Mouse (Mus musculus) gastrocnemius, postnatal 4 days (tissue): ENCODE results near the gene Pygb. TPM values are rescaled to one million over a fixed set of nuclear protein-coding genes. Genes with fewer than 3 reads are reported as not detected.

Experiments
- DNase-seq, 2 experiments: peaks; one replicate each; pipeline ENCODE4 v3.0.0; 2021 to 2022; ENCODE audit warnings: low spot score in 2 of 2, mixed read lengths in 2 of 2
- total RNA-seq, 2 experiments: library from RNA; stranded (reverse); gene quantifications; 2 replicates each; pipeline ENCODE4 v1.2.3; 2021

Pygb gene
- total RNA-seq, 2 experiments from 2014 or later = 32.0 to 34.0 TPM

DNA sequence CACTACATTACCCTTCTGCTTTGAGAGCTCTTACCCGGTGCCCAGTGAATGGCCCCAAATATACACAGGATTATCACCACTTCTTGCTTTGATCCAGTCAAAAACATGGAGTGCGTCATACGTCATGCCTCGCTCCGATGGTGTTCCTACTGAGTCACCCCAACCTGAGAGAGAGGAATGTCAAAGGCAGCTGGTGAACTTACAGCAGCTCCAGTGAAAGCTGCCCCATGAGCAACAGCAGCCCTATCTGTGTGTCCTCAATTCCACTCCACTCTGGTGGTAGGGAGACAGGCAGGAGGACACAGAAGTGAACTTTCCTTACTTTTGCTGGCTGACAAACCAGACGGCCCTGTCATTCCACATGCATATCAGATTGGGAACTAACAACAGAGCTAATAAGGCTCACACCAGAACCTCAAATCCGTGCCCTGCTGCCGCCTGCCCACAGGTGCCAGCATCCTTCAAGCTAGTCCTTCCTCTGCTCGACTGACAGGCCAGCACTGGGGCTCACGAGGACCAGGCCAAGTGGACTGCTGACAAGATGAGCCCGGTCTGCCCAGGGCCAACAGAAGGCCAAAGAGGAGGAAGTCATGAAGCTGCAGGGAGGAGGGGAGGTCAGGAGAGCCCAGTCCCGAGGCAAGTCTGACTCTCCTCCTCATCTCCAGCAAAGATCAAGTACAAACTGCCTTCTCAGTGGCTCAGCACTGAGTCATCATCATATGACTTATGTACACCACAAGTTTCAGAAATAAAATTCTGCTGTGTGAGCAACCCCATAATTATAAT is 53.3 kb downstream of the Pygb start:
- no peak for DNase-seq

DNA sequence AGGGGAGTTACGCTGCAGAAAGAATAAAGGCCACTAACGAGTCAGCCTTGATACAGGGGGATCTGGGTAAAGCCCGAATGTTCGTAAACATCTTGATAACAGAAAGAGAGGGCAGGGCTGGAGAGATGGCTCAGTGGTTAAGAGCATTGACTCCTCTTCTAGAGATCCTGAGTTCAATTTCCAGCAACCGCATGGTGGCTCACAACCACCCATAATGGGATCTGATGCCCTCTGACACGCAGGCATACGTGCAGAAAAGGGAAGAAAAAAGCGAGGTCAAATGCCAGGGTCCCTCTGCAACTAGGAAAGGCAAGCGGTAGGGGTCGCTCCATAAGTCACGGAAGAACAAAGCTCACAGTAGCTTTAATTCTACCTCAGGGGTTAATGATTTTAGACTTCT is 54.6 kb downstream of the Pygb start:
- no peak for DNase-seq

GRCm38 (mm10) chr2:150842049-150842461 is 55.5 kb downstream of the Pygb start:
- DNase-seq = no peak

- no peak for DNase-seq
These were observed 58.3 kb downstream of the Pygb start for GRCm38 (mm10) chr2:150844798-150845197.

GRCm38 (mm10) chr2:150847436-150847995 is 61.0 kb downstream of the Pygb start:
- no peak for DNase-seq

GRCm38 (mm10) chr2:150851251-150851650 is 64.7 kb downstream of the Pygb start:
- no peak for DNase-seq

DNA sequence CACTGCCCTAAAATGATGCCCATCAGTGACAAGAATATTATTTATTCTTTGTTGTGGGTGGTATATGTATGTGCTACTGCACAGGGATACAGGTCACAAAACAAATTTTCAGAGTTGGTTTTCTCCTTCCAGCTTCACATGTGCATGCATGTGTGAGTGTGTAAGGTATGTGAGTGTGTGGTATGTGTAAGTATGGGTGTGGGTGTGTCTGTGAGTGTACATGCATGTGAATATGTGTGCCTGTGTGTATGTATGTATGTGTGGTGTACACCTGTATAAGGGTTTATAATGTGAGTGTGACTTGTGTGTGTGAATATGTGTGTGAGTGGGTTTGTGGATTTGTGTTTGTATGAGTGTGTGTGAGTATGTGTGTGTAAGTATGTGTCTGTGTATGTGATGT is 68.7 kb downstream of the Pygb start:
- DNase-seq = no peak

DNA sequence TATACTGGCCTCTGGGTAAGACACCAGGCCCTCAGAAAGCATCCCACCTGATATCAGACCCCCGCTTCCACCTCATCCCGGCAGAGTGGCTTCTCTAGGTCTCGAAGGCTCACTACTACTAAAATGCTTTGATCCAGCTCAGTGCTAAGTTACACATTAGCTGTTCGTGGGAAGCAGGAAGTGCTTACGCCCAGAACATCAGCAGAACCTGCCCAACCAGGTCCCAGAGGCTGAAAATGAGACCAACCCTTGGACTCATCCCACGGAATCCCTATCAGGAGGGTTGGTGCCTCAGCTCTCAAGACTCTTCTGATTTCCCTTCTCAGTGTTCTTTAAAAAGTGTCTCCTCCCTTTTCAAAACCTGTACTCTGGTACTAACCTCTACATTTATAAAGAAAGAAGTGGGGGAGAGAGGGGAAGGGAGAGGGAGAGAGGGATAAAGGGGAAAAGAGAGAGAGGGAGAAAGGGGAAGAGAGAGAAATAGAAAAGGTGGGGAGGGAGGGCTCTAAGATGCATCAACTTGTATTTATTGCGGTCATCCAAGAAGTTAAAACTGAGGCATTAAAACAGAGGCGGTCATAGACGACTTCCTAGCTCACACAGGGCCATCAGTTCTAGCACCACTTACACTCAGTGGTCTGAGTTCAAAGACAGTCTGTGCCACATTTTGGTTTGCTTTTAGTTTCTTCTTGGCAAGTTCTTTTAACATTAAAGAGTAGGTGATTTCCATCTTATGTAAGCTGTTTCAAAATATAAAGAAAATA is 72.4 kb downstream of the Pygb start:
- no peak for DNase-seq

- no peak for DNase-seq
These were observed 73.4 kb downstream of the Pygb start for GRCm38 (mm10) chr2:150859709-150860470.

DNA sequence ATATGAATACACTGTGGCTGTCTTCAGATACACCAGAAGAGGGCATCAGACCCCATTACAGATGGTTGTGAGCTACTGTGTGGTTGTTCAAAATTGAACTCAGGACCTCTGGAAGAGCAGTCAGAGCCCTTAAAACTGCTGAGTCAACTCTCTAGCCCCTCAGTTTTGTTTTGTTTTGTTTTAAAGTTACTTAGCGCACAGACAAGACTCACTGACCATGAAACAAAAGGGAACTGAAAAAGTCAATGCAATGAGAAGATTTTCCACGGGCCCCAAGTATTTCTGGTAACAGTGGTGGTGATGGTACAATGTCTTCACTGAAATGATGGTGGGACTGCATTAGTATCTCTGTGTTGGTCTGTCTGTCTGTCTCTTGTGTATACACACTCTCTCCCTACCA is 74.6 kb downstream of the Pygb start:
- no peak for DNase-seq

GRCm38 (mm10) chr2:150867021-150867420 is 80.5 kb downstream of the Pygb start:
- no peak for DNase-seq

DNA sequence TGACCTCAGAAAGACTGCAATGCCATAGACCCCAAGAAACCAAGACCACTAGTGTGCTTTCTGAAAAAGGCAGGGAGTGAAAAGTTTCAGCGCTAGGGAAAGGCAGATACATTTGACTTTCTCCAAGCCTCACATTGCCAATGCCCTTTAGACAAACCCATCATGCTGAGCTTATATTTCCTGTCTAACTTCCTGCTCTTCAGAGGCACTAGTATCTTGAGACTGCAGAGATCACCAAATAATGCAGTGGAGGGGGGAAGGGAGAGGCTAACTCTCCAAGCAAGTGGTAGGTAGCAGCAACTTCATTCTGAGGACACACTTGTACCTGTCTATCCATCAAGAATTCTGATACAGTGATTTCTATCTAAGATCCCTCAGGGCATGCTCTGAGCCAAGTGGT is 82.9 kb downstream of the Pygb start:
- no peak for DNase-seq

DNA sequence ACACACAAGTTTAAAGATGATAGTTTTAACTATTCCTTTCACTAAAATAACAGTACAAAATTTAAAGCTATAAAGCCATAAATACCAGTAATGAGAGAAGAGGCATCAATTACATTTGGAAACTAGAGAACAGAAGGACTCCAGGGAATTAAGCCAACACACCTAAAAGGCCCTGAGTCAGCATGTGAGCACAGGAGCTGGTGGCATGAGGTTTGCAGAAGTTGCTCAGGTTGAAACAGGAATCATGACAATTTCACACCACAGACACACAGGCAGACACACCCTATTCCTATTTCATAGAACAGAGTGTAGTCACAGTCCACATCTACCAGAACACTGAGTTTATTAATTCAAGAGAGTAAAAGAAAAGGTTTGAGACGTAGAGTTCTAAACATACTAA is 88.0 kb downstream of the Pygb start:
- DNase-seq = no peak

GRCm38 (mm10) chr2:150875226-150875625 is 88.7 kb downstream of the Pygb start:
- no peak for DNase-seq

GRCm38 (mm10) chr2:150877561-150877960 is 91.0 kb downstream of the Pygb start:
- DNase-seq = no peak

Other genes with a start within 250 kb of the Pygb start
- gene Cst7, start 216.3 kb upstream of the Pygb start, total RNA-seq = under 1 TPM; 0.54 to 0.56 TPM
- gene Apmap, start 178.2 kb upstream of the Pygb start, total RNA-seq = 10 to 100 TPM; 26.2 to 28.9 TPM
- 10 to 100 TPM; 21.1 to 22.5 TPM for gene Acss1, start 118.2 kb upstream of the Pygb start, total RNA-seq
- not detected for gene Vsx1, start 97.4 kb upstream of the Pygb start, total RNA-seq
- 10 to 100 TPM in 1 of 2 experiments, 1 to 10 TPM in 1; 9.9 to 10.0 TPM for gene Entpd6, start 37.7 kb upstream of the Pygb start, total RNA-seq
- gene Abhd12, start 118.0 kb downstream of the Pygb start, total RNA-seq = 10 to 100 TPM; 34.8 to 36.3 TPM
- gene Gins1, start 118.7 kb downstream of the Pygb start, total RNA-seq = 1 to 10 TPM; 5.7 to 7.7 TPM